Mouse (Mus musculus): ENCODE measurements at regions not wholly inside any gene's neighbourhood (a gene's known extent, or its start where the extent isn't known, plus 50 kb on each side); places are given as distances from the start of the nearest gene placed in this dataset.

DNA sequence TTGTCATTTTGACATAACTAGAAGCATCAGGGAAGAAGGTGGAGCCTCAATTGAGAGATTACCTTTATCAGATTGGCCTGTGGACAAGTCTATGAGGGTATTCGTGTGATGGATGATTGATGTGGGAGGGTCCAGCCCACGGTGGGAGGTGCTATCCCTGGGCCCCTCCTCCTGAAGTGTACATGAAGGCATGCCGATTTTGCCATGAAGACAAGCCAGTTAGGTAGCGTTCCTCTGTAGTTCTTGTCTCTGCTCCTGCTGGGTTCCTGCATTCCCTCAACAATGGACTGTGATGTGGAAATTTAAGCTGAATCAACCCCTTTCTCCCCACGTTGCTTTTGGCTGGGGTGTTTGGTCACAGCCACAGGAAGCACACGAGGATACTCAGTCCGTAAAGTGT, 317.5 kb downstream of the Gm49356 start:
- DNase-seq (ENCODE audit: low spot score in 2 of 2), result no peak

DNA sequence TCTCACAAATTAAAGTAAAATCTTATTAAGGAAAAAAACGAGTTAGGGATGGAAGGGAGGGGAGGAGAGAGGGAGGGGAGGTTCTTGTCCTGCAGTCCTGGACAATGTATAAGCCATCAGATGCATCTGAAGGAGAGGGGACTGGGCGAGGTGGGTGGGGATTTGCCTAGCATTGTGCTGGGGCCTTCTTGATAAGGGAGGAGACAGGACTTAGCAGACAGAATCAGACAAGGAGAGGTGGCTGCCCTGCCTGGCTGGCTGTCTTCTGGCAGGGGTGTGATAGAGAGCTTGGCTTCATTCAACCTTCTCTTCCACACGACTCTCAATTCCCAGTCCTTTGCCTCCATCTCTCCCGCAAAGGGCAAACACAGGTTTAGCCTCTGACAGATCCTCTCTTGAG, 318.9 kb downstream of the Gm49356 start:
- no peak for DNase-seq (ENCODE audit: low spot score in 2 of 2)

GRCm38 (mm10) chr15:59212362-59212761, 323.3 kb downstream of the Gm49356 start:
- no peak for DNase-seq (ENCODE audit: low spot score in 2 of 2)

DNA sequence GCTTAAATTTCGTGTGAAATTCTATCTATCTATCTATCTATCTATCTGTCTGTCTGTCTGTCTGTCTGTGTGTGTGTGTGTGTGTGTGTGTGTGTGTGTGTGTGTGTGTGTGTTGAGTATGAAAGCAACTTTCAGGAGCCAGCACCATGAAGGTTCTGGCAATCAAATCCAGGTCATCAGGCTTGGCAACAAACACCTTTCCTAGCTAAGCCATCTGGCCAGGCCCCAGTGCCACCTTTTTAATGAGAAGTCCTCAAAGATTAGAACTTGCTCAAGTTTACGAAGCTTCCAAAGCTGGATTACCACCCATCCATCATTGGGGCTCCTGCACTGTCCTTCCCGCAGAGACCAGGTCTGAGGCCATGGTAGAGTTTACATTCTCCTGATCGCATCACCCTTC, 325.0 kb downstream of the Gm49356 start:
- DNase-seq (ENCODE audit: low spot score in 2 of 2), result no peak

GRCm38 (mm10) chr15:59215239-59215638, 326.1 kb downstream of the Gm49356 start:
- DNase-seq (ENCODE audit: low spot score in 2 of 2), result no peak

DNA sequence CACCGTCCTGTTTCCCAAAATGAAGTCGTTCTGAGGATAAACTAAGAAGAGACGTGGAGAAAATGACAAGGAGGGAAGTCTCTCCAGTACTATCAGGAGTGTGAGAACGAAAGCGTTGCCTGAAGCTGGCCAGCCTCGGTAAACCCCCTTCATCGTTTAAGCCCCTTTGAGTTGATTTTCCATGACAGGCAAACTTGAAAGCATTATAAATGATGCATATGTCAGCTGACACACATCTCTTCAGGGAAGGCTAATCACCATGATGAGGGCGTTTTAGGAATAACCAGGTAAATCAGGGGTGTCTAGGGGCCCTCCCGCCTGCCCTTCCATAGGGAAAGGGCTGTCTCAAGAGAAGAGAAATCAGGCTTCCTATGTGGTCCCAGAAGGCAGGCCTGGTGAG, 328.4 kb downstream of the Gm49356 start:
- no peak for DNase-seq (ENCODE audit: low spot score in 2 of 2)

- DNase-seq (ENCODE audit: low spot score in 2 of 2), result no peak
Observed at GRCm38 (mm10) chr15:59218916-59219315, 329.8 kb downstream of the Gm49356 start.

DNA sequence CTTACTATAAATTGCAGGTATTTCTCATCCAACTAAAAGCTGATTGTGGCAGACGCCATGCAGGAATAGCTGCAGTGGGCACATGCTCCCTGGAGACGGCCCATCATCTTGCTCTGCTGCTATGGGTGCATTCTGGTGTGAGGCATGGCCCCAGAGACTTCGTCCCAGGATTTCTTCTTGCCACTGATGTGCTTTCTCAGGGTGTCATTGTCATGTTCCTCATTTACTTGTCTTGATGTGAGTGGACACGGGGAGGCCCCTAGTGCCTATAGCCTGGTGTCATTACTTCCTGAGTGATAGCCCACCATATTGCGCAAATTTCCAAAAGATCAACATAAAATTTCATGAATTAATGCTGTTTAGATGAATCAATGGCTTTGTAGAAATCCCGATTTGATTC, 336.5 kb downstream of the Gm49356 start:
- DNase-seq (ENCODE audit: low spot score in 2 of 2), result no peak

GRCm38 (mm10) chr15:59227293-59227692, 338.2 kb downstream of the Gm49356 start:
- no peak for DNase-seq (ENCODE audit: low spot score in 2 of 2)

GRCm38 (mm10) chr15:59230536-59230935, 341.4 kb downstream of the Gm49356 start:
- DNase-seq (ENCODE audit: low spot score in 2 of 2), result no peak

GRCm38 (mm10) chr15:59231703-59232102, 342.6 kb downstream of the Gm49356 start:
- no peak for DNase-seq (ENCODE audit: low spot score in 2 of 2)

DNA sequence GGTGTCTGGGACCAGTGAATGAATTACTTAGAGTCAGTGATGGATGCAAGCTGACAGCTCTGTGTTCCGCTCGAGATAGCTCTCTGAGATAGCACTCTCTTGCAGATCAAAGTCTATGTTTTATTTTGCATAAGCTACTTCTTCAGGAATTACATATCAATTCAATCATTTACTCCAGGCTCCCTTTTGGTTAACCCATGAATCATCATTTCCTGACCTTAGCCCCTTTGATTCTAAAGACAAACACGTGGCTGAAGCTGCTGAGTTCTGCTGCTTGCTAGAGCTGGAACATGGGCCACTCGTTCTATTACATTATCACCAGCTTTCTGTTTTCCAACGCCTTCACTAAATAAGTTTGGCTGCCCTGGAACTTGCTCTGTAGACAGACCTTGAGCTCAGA, 343.2 kb downstream of the Gm49356 start:
- DNase-seq (ENCODE audit: low spot score in 2 of 2), result no peak

DNA sequence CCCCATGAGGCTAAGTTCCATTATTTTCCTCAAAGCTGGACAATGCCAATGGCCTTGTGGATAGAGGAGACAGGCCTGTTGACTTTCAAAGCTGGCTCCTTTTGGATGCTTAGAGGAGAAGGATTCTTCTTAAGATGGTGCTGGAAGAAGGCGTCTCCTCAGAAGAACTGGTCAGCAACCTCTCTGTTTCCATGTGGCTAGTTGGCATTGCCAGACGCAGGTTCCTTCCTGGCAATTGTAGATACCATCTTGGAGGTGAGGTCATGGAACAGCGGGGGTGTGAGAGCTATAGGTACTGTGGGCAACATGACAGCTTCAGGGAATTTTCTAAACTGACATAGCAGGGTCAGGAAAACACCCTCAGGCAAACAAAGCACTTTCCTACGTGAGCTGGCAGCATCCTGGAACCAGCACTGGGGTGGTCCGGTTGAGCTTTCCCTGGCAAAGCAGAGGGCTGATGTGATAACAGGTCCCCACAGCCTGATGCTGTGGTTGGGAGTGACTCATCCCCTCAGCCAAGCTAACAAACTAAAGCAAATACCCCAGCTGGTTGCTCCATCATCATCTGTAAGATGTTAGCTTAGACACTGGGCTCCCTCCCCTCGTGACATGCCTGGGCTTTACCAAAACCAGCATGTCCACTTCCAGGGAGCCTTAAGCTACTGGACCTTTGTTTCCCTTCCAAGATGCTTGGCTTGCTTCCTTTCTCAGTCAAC, 348.5 kb downstream of the Gm49356 start:
- DNase-seq (ENCODE audit: low spot score in 2 of 2), result no peak

DNA sequence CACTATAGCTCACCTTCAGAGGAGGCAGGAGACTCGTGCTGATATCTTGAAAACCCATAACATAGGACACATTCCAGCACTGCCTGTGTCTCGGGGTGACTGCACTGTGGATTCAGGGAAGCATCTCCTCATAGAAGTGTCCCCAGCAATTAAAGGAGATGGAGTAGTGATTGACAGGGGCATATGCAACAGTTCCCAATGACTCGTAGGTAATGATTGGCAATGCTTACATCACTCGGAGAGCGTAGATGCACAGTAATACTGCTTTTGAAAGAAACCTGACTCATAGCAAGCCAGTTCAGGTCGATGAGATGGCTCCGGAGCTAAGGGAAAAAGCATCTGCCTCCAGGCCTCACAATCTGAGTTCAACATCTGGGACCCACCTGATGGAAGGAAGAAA, 352.7 kb downstream of the Gm49356 start:
- DNase-seq (ENCODE audit: low spot score in 2 of 2), result no peak

DNA sequence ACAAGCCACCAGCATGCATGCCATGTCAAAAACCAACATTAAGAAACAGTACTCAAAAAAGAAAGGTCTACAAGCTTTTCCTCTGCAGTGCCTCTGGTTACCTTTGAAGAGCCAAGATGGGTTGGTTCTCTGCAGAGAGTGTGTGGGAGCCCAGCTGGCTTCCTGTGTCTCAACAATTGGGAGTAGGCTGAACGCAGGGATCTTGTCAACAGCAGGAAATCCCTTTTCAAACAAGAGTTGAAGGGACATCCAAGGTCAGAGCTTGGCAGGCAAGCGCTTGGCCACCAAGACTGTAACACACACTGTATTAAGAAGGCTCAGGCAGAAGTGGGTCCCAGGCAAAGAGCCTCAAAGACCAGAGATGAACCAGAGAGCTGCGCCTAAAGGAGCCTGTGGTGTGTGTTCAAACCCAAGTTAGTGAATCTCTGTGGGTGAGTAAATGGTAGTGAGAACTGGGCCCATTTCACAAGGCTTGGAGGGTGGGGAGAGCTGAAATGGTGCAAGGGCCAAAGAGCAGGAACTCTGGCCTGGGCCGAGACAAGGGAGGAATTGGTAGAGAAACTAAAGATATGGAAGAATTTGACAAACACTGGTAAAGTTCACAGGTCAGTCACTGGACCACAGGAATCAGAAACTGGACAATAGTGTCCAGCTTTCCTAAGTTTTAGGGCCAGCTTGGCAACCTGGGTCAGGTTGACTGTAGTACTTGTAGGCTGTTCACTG, 357.0 kb downstream of the Gm49356 start:
- DNase-seq (ENCODE audit: low spot score in 2 of 2), result no peak

DNA sequence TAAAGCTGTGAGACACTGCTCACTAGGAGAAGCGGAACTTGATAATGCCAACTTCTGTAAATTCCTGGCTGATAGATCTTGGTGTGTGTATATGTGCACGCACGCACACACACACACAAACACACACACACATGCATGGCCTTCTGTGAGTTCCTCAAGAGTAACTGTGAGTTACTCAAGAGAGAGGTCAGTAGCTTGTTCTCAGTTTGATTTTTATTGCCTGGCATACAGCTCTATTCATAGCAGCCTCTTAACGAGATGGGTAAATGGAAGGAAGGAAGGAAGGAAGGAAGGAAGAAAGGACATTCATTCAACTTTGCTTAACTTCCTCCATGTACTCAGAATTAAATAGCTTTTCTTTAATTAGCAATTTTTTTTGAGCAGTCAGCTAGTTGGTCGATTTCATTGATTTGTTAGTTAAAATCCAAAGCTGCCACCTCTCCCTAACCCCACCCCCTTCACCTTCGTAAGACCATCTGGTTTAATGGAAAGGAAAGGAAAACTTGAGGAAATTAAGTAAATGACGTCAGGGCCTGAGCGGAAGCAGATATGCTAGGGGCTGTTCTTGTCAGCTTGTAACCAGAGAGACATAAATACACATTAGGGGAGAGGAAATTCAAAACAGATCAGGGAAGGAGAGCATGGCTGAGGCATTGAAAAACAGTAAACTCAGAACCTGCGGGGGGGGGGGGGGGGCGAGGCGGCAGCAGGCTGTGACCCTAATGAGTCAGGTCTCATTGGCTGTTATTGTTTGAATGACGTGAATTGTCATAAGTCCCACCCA, 359.6 kb downstream of the Gm49356 start:
- no peak for DNase-seq (ENCODE audit: low spot score in 2 of 2)

DNA sequence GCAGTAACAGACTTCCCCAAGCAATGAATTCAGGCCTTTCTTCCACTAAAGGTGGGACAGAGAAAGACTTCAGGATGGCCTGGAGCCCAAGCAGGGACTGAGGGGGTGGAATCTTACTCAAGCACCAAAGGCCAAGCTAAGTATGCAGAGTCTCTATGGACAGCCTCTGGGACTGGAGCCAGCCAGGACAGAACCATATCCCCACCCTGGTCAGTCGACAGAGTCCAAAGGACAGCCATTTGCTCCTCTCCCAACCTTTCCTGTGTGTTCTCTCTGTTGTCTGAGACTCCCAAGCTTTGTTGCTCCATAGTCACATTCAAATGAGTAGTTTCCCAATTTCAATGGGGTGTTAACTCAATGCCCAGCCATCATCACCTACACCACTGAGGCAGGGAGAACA, 372.3 kb downstream of the Gm49356 start:
- DNase-seq (ENCODE audit: low spot score in 2 of 2), result no peak

DNA sequence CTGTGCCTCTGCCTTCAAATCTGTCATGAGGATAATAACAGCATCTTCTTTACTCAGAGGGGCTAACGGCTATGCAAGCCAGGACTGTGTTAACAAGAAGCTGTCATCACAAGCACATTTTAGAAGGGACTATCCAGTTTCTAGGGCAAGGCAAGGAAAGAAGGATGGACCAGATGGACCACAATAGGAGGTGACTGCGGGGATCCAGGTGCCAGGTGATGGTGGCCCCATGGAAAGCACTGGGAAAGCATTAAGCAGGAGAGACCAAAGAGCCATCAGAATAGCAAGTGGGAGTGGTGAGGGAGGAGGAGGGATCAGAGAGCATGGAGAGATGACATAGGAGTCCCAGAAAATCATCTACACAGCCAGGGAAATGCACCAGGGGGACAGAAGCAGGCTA, 373.3 kb downstream of the Gm49356 start:
- DNase-seq (ENCODE audit: low spot score in 2 of 2), result no peak

- DNase-seq (ENCODE audit: low spot score in 2 of 2), result no peak
Observed at GRCm38 (mm10) chr15:59263433-59264328, 374.6 kb downstream of the Gm49356 start.

Measured in left cerebral cortex, adult 8-10 months (tissue).